Mouse (Mus musculus): ENCODE data around the gene Ncoa7. TPM values are rescaled to one million over a fixed set of nuclear protein-coding genes. Genes with fewer than 3 reads are reported as not detected.
A peak's percentile ranks its signal among the peaks of the same experiment; 100 is the strongest.

The Ncoa7 gene
- total RNA-seq, 2 experiments from 2014 or later = 129 to 280 TPM

- no peak for ATAC-seq (replicated peaks; ENCODE audit: low FRiP score, poor library complexity, severe bottlenecking)
Observed at GRCm38 (mm10) chr10:30752485-30752884, 50.6 kb downstream of the Ncoa7 start.

DNA sequence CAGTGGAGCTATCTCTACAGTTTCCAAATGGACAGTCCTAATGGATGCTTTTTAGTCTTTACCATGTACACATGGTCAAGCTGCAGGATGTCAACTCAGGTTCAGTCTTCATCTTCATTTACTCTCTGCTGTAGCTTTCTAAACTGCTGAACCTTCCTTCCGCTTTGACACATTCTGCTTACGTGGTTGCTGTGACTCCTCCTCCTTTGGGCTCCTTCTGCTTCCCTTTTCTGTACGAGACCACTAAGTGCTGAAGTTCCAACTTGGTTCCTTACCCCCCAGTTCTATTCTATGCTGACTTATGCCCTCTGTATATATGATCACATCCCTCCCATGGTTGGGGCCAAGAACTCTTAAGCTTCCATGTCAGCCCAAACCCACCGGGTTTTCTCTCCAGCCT, 51.5 kb downstream of the Ncoa7 start:
- no peak for ATAC-seq (replicated peaks; ENCODE audit: low FRiP score, poor library complexity, severe bottlenecking)

GRCm38 (mm10) chr10:30749807-30750206, 53.3 kb downstream of the Ncoa7 start:
- ATAC-seq (replicated peaks; ENCODE audit: low FRiP score, poor library complexity, severe bottlenecking) = peak; percentile 91

- peak; percentile 36; the same call in 1 of the 2 replicates for ATAC-seq (replicated peaks; ENCODE audit: low FRiP score, poor library complexity, severe bottlenecking)
Observed at GRCm38 (mm10) chr10:30745238-30745974, 57.7 kb downstream of the Ncoa7 start.

DNA sequence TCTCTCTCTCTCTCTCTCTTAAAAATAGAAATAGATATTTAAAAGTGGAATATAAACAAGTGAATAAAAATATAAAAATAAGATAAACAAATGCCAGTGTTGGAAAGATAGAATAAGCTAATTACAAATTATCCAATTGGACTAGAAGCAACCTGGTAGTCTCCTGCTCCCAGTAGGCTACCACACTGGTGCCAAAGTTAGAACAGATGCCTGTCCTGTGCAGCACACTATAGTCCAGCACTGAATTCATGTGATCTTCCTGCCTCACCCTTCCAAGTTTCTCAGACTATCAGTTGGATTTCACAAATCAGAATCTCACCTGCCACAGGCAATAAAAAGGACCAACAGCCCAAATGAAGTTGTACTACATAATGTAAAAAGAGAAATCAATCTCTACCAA, 59.9 kb downstream of the Ncoa7 start:
- no peak for ATAC-seq (replicated peaks; ENCODE audit: low FRiP score, poor library complexity, severe bottlenecking)

GRCm38 (mm10) chr10:30738403-30738802, 64.7 kb downstream of the Ncoa7 start:
- ATAC-seq (replicated peaks; ENCODE audit: low FRiP score, poor library complexity, severe bottlenecking) = no peak

GRCm38 (mm10) chr10:30737323-30737722, 65.8 kb downstream of the Ncoa7 start:
- no peak for ATAC-seq (replicated peaks; ENCODE audit: low FRiP score, poor library complexity, severe bottlenecking)

- ATAC-seq (replicated peaks; ENCODE audit: low FRiP score, poor library complexity, severe bottlenecking) = 0 out of 2 replicates have a peak, but pooled peaks have one; percentile 44
Observed at GRCm38 (mm10) chr10:30733148-30733785, 69.9 kb downstream of the Ncoa7 start.

- ATAC-seq (replicated peaks; ENCODE audit: low FRiP score, poor library complexity, severe bottlenecking) = no peak
Observed at GRCm38 (mm10) chr10:30731321-30731914, 71.7 kb downstream of the Ncoa7 start.

GRCm38 (mm10) chr10:30730791-30731190, 72.3 kb downstream of the Ncoa7 start:
- ATAC-seq (replicated peaks; ENCODE audit: low FRiP score, poor library complexity, severe bottlenecking) = 0 out of 2 replicates have a peak, but pooled peaks have one; percentile 46

DNA sequence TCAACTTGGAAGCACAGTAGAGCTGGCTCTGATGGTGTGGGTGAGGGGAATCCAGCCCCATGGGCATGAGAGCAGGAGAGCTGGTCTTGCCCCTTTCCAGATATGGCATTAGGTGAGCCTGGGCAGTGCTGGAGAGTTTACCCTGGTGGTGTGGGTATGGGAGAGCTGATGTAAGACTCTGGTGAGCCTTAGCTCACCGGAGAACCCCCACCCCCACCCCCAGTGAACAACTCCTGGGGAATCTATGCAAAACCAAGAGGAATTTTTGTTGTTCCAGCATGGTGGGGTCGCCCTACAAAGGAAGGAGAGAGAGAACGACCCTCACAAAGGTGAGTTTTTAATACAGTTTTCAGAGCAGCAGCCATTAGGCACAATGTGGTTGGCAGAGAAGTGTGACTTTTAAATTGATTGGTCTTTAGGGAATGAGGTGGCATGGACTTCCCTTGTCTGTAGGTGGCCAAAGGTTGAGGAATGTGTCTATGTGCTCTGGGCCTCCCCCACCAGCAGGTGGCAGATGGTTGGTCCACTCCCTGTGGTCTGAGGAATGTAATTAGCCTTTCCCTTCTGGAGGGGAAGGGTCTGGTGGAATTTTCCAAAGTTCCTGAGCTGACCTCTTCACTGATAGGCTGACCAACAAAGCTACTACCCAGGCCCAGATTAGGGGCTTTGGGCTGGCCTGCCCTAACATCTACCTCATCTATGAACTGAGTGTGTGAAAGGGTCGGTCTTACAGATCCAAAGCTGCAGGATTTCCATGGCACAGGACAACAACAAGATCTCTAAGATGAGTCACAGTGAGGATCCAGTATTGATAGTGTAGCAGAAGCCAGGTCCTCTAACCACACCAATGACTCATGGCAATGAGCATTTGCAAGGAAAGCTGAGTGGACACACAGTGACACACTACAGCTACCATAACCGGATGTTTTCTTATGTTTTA, 73.7 kb downstream of the Ncoa7 start:
- peak; percentile 69; the same call in 1 of the 2 replicates for ATAC-seq (replicated peaks; ENCODE audit: low FRiP score, poor library complexity, severe bottlenecking)

DNA sequence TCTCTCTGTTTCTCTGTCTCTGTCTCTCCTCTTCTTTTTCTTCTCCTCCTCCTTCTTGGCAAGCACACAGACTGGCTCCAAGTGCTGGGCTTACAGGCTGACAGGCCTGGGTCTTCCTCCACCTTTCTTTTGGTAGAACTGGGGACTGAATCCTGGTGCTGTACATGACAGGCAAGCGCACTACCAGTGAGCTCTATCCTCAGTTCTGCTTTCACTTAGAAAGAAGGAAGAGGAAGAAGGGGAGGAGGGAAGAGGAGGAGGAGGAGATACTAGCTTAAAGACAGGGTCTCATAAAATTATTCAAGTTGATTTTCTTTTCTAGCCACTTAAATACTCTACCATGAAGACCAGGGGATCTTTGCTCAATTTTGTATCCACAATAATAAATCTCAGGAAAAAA, 80.1 kb downstream of the Ncoa7 start:
- ATAC-seq (replicated peaks; ENCODE audit: low FRiP score, poor library complexity, severe bottlenecking) = no peak

DNA sequence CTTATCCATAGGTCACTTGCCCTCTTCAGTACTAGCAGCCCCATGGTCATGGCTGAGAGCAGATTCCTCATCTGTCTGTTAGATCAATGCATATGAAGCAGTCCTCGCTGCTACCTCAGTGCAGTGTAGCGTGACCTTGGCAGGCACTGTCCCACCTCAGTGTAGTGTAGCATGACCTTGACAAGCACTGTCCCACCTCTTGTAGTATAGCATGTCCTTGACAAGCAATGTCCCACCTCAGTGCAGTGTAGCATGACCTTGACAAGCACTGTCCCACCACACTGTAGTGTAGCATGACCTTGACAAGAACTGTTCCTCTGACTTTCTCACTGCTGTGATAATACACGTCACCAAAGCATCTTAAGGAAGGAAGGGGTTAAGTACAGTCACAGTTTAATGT, 82.6 kb downstream of the Ncoa7 start:
- ATAC-seq (replicated peaks; ENCODE audit: low FRiP score, poor library complexity, severe bottlenecking) = no peak

GRCm38 (mm10) chr10:30719947-30720346, 83.2 kb downstream of the Ncoa7 start:
- ATAC-seq (replicated peaks; ENCODE audit: low FRiP score, poor library complexity, severe bottlenecking) = peak; percentile 27; the same call in 1 of the 2 replicates

GRCm38 (mm10) chr10:30718703-30719340, 84.3 kb downstream of the Ncoa7 start:
- peak; percentile 93 for ATAC-seq (replicated peaks; ENCODE audit: low FRiP score, poor library complexity, severe bottlenecking)

DNA sequence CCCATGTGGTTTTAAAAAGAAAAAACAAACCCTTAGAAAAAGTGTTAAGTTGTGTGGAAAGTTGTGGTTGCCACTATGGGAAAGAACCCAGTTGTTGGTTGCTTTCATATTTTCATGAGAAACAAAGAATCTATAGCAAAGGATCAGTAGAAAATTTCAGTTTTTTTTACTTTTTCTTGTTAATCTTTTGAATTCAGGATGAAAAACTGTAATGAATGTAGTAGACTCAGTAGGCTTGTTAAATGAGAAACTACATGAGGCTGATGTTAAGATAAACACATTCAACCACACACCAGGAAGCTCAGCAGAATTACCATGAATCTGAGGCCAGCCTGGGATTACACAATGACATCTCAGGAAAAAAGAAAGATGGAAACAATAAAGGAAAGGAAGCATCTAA, 87.0 kb downstream of the Ncoa7 start:
- ATAC-seq (replicated peaks; ENCODE audit: low FRiP score, poor library complexity, severe bottlenecking) = no peak

DNA sequence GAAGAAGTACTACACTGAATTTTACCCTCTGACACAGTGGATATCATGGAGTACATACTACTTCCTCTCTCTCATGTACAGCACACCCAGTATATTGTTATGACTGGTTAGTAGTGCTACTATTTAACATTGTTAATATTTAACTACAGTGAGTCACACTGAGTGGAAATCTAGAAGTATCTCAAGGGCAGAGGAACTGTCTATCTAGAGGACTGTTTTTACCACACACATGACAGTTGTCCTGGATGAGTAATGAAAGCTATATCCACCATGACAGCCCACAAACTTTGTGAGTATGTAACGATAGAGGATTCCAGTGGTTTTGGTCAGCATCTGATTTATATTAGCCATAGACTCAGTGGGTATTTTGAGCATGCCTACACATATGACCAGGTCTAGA, 90.6 kb downstream of the Ncoa7 start:
- ATAC-seq (replicated peaks; ENCODE audit: low FRiP score, poor library complexity, severe bottlenecking) = no peak

- ATAC-seq (replicated peaks; ENCODE audit: low FRiP score, poor library complexity, severe bottlenecking) = no peak
Observed at GRCm38 (mm10) chr10:30709846-30710403, 93.2 kb downstream of the Ncoa7 start.

- no peak for ATAC-seq (replicated peaks; ENCODE audit: low FRiP score, poor library complexity, severe bottlenecking)
Observed at GRCm38 (mm10) chr10:30708039-30708438, 95.1 kb downstream of the Ncoa7 start.
